Mouse (Mus musculus) left cerebral cortex, adult 11 months (tissue): ENCODE data around the gene Arhgap42.

ENCODE experiments used
- DNase-seq: peaks from one replicate; pipeline ENCODE4 v3.0.0; 2022; ENCODE audit warnings: low spot score

The Arhgap42 gene

GRCm38 (mm10) chr9:9210464-9210863 lies 28.4 kb downstream of the Arhgap42 start:
- no peak for DNase-seq

- no peak for DNase-seq
Measured at GRCm38 (mm10) chr9:9208205-9208604, 30.7 kb downstream of the Arhgap42 start.

GRCm38 (mm10) chr9:9207251-9207650 lies 31.6 kb downstream of the Arhgap42 start:
- no peak for DNase-seq

- DNase-seq = no peak
Measured at GRCm38 (mm10) chr9:9200827-9201388, 38.0 kb downstream of the Arhgap42 start.

GRCm38 (mm10) chr9:9199170-9199841 lies 39.6 kb downstream of the Arhgap42 start:
- DNase-seq = no peak

- no peak for DNase-seq
Measured at GRCm38 (mm10) chr9:9198645-9199044, 40.3 kb downstream of the Arhgap42 start.

GRCm38 (mm10) chr9:9196046-9196445 lies 42.9 kb downstream of the Arhgap42 start:
- DNase-seq = no peak

- DNase-seq = no peak
Measured at GRCm38 (mm10) chr9:9194496-9194895, 44.4 kb downstream of the Arhgap42 start.

GRCm38 (mm10) chr9:9192716-9193115 lies 46.2 kb downstream of the Arhgap42 start:
- no peak for DNase-seq

GRCm38 (mm10) chr9:9190835-9191234 lies 48.1 kb downstream of the Arhgap42 start:
- DNase-seq = no peak

- no peak for DNase-seq
Measured at GRCm38 (mm10) chr9:9188167-9188566, 50.7 kb downstream of the Arhgap42 start.

GRCm38 (mm10) chr9:9177745-9178144 lies 61.2 kb downstream of the Arhgap42 start:
- DNase-seq = no peak

- no peak for DNase-seq
Measured at GRCm38 (mm10) chr9:9174924-9175323, 64.0 kb downstream of the Arhgap42 start.

GRCm38 (mm10) chr9:9174206-9174605 lies 64.7 kb downstream of the Arhgap42 start:
- no peak for DNase-seq

GRCm38 (mm10) chr9:9173091-9173490 lies 65.8 kb downstream of the Arhgap42 start:
- DNase-seq = no peak

GRCm38 (mm10) chr9:9171146-9171816 lies 67.6 kb downstream of the Arhgap42 start:
- DNase-seq = no peak

- no peak for DNase-seq
Measured at GRCm38 (mm10) chr9:9165641-9166063, 73.2 kb downstream of the Arhgap42 start.

- no peak for DNase-seq
Measured at GRCm38 (mm10) chr9:9160736-9161135, 78.2 kb downstream of the Arhgap42 start.

GRCm38 (mm10) chr9:9158241-9158640 lies 80.7 kb downstream of the Arhgap42 start:
- DNase-seq = no peak

- DNase-seq = no peak
Measured at GRCm38 (mm10) chr9:9157425-9157824, 81.5 kb downstream of the Arhgap42 start.

GRCm38 (mm10) chr9:9154636-9155035 lies 84.3 kb downstream of the Arhgap42 start:
- DNase-seq = no peak

- DNase-seq = no peak
Measured at GRCm38 (mm10) chr9:9144301-9145121, 94.4 kb downstream of the Arhgap42 start.
